Mouse (Mus musculus) MEL (cell line): ENCODE results near the gene Hist1h2br. TPM values are rescaled to one million over a fixed set of nuclear protein-coding genes. Genes with fewer than 3 reads are reported as not detected.
"Not testable (repeated sequence)": the region's sequence is repeated elsewhere in the genome, so short reads cannot be mapped to it uniquely, and the experiment has no call there.

Experiments
- DNase-seq: peaks from one replicate; pipeline ENCODE4 v3.0.0; 2011; ENCODE audit warnings: low read depth, low spot score
- H3K27ac ChIP-seq: 2 replicates; pipeline ENCODE4 v1.5.1; 2012; ENCODE audit warnings: low read depth, mild to moderate bottlenecking, control low read depth, low read length, moderate library complexity; ENCODE audit not compliant: control insufficient read depth
- H3K27me3 ChIP-seq, 2 experiments: fragments of 150-350 bp in 1 of 2; sonication (generic) in 1 of 2; 2 replicates each; pipeline ENCODE4 v1.6.1; 2012; ENCODE audit warnings: low read length in 2 of 2, mild to moderate bottlenecking in 2 of 2, improper control_type of control experiment in 1 of 2, moderate library complexity in 1 of 2; ENCODE audit not compliant: insufficient read depth in 2 of 2, control insufficient read depth in 1 of 2
- H3K36me3 ChIP-seq, 2 experiments: 2 replicates each; pipeline ENCODE4 v1.6.1; 2012 to 2014; ENCODE audit warnings: low read length in 2 of 2, improper control_type of control experiment in 1 of 2, inconsistent platforms in 1 of 2, mild to moderate bottlenecking in 1 of 2; ENCODE audit not compliant: insufficient read depth in 2 of 2, control insufficient read depth in 1 of 2
- H3K4me1 ChIP-seq, 2 experiments: fragments of 150-350 bp in 1 of 2; sonication (generic) in 1 of 2; 2 replicates each; pipeline ENCODE4 v1.6.1; 2012; ENCODE audit warnings: low read length in 2 of 2, improper control_type of control experiment in 1 of 2, mild to moderate bottlenecking in 1 of 2; ENCODE audit not compliant: insufficient read depth in 2 of 2, control insufficient read depth in 1 of 2
- H3K4me3 ChIP-seq, 2 experiments: fragments of 150-350 bp in 1 of 2; sonication (generic) in 1 of 2; 2 replicates each; pipeline ENCODE4 v1.5.1; 2012; ENCODE audit warnings: low read depth in 2 of 2, low read length in 2 of 2, mild to moderate bottlenecking in 2 of 2, moderate library complexity in 2 of 2, control low read depth in 1 of 2, improper control_type of control experiment in 1 of 2; ENCODE audit not compliant: control insufficient read depth in 1 of 2, insufficient read depth in 1 of 2
- H3K79me2 ChIP-seq: 2 replicates; pipeline ENCODE4 v1.6.1; 2012; ENCODE audit warnings: mild to moderate bottlenecking, low read length, moderate library complexity; ENCODE audit not compliant: control insufficient read depth, poor library complexity, insufficient read depth
- H3K9ac ChIP-seq: 2 replicates; pipeline ENCODE4 v1.6.1; 2012; ENCODE audit warnings: low read depth, mild to moderate bottlenecking, control low read depth, low read length, moderate library complexity; ENCODE audit not compliant: control insufficient read depth, poor library complexity, severe bottlenecking
- H3K9me3 ChIP-seq: fragments of 150-350 bp; sonication (generic); replicated peaks from 2 replicates; pipeline ENCODE4 v1.6.1; 2012; ENCODE audit warnings: mild to moderate bottlenecking, low read length, improper control_type of control experiment, moderate library complexity; ENCODE audit not compliant: insufficient read depth
- BHLHE40 ChIP-seq: IDR thresholded peaks from 2 replicates; pipeline ENCODE4 v1.6.1; 2012; ENCODE audit warnings: low read depth, mild to moderate bottlenecking, inconsistent platforms, low read length, improper control_type of control experiment, borderline replicate concordance
- CHD1 ChIP-seq: IDR thresholded peaks from 2 replicates; pipeline ENCODE4 v1.6.1; 2012; ENCODE audit warnings: low read depth, mild to moderate bottlenecking, inconsistent platforms, low read length, improper control_type of control experiment
- E2F4 ChIP-seq: IDR thresholded peaks from 2 replicates; pipeline ENCODE4 v1.6.1; 2011; ENCODE audit warnings: low read depth, low read length, improper control_type of control experiment, borderline replicate concordance
- JUND ChIP-seq: IDR thresholded peaks from 2 replicates; pipeline ENCODE4 v1.6.1; 2011; ENCODE audit warnings: low read depth, mild to moderate bottlenecking, improper control_type of control experiment, low read length
- KAT2A ChIP-seq: conservative IDR thresholded peaks from 2 replicates; pipeline ENCODE4 v1.6.1; 2012; ENCODE audit warnings: low read depth, low read length, improper control_type of control experiment, inconsistent platforms
- MAX ChIP-seq: IDR thresholded peaks from 2 replicates; pipeline ENCODE4 v1.6.1; 2011; ENCODE audit warnings: low read length, improper control_type of control experiment
- MAZ ChIP-seq: IDR thresholded peaks from 2 replicates; pipeline ENCODE4 v1.6.1; 2012; ENCODE audit warnings: low read depth, mild to moderate bottlenecking, inconsistent platforms, low read length, improper control_type of control experiment
- NELFE ChIP-seq: IDR thresholded peaks from 2 replicates; pipeline ENCODE4 v1.6.1; 2011; ENCODE audit warnings: low read depth, low read length, improper control_type of control experiment
- POLR2AphosphoS2 ChIP-seq: IDR thresholded peaks from 2 replicates; pipeline ENCODE4 v1.6.1; 2011; ENCODE audit warnings: low read length, improper control_type of control experiment
- POLR2AphosphoS5 ChIP-seq: IDR thresholded peaks from 2 replicates; pipeline ENCODE4 v1.6.1; 2012; ENCODE audit warnings: low read depth, borderline replicate concordance, mild to moderate bottlenecking, inconsistent platforms, low read length, moderate library complexity, mixed read lengths
- RAD21 ChIP-seq: IDR thresholded peaks from 2 replicates; pipeline ENCODE4 v1.6.1; 2011; ENCODE audit warnings: mild to moderate bottlenecking, low read depth, low read length, improper control_type of control experiment
- TBP ChIP-seq: IDR thresholded peaks from 2 replicates; pipeline ENCODE4 v1.8.0; 2011; ENCODE audit warnings: low read depth, low read length, improper control_type of control experiment
- TCF12 ChIP-seq: IDR thresholded peaks from 2 replicates; pipeline ENCODE4 v1.6.1; 2014; ENCODE audit warnings: low read depth, mild to moderate bottlenecking, inconsistent platforms, low read length, improper control_type of control experiment, moderate library complexity
- UBTF ChIP-seq: IDR thresholded peaks from 2 replicates; pipeline ENCODE4 v1.6.1; 2012; ENCODE audit warnings: low read depth, mild to moderate bottlenecking, inconsistent platforms, low read length, improper control_type of control experiment, moderate library complexity, borderline replicate concordance; ENCODE audit not compliant: insufficient read depth
- ZKSCAN1 ChIP-seq: IDR thresholded peaks from 2 replicates; pipeline ENCODE4 v1.6.1; 2012; ENCODE audit warnings: low read depth, mild to moderate bottlenecking, inconsistent platforms, low read length, improper control_type of control experiment, moderate library complexity
- polyA plus RNA-seq, 2 experiments: library from polyadenylated mRNA; stranded (reverse) in 1 of 2; unstranded in 1 of 2; fragments of >175 nt in 1 of 2; fragments of >200 nt in 1 of 2; gene quantifications; 2 replicates each; pipeline versions ENCODE4 v1.2.1 to v1.2.4; 2012; ENCODE audit warnings: low replicate concordance in 2 of 2, low read depth in 1 of 2; ENCODE audit not compliant: insufficient read length in 2 of 2, insufficient read depth in 1 of 2, missing spikeins in 1 of 2
- total RNA-seq: library from RNA; depleted of rRNA; stranded (reverse); fragments of 300-350 nt; gene quantifications from 2 replicates; pipeline ENCODE4 v1.2.3, GENCODE M21; 2012

Hist1h2br gene
- total and polyA plus RNA-seq, 3 experiments, result 6.0 to 2,013 TPM; not detected in 1

- TF ChIP-seq NELFE, result no peak
- no peak for TF ChIP-seq E2F4
- no peak for TF ChIP-seq MAZ
- TF ChIP-seq CHD1, result no peak
- no peak for TF ChIP-seq POLR2AphosphoS5
- TF ChIP-seq TCF12, result no peak
- TF ChIP-seq KAT2A, result no peak
- TF ChIP-seq JUND, result no peak
- no peak for TF ChIP-seq UBTF
- TF ChIP-seq POLR2AphosphoS2, result no peak
- TF ChIP-seq BHLHE40, result no peak
- TF ChIP-seq RAD21, result no peak
- no peak for TF ChIP-seq ZKSCAN1
- Histone ChIP-seq H3K9ac (peak overlapping the region; percentile 61), H3K9me3 (no peaks in the 10 kb centered on the region), H3K4me1 (peaks cover 4 to 9% of the 10 kb centered on the region in 2 experiments), H3K79me2 (no peaks in the 10 kb centered on the region), H3K27me3 (no peaks in the 10 kb centered on the region), H3K36me3 (peaks cover 0 to 21% of the 10 kb centered on the region in 2 experiments; a peak in 2 of 4 replicates), H3K4me3 (peak overlapping the region; percentile 31 to 38), H3K27ac (no peak overlapping the region)
- DNase-seq, result peak; percentile 54
These were observed 42.8 kb upstream of the Hist1h2br start for GRCm38 (mm10) chr13:21790601-21791283.

- no peak for TF ChIP-seq MAX
- TF ChIP-seq TBP, result peak; percentile 91
- TF ChIP-seq TCF12, result no peak
- no peak for TF ChIP-seq CHD1
- H3K36me3 ChIP-seq, result peaks cover 0 to 2% of the 10 kb centered on the region in 2 experiments; a peak in 2 of 4 replicates
- no peaks in the 10 kb centered on the region for H3K79me2 ChIP-seq
- no peak for DNase-seq
- H3K4me1 ChIP-seq, result peaks cover 0 to 6% of the 10 kb centered on the region in 2 experiments; a peak in 3 of 4 replicates
- no peak overlapping the region for H3K4me3 ChIP-seq
- H3K9me3 ChIP-seq, result no peaks in the 10 kb centered on the region
- no peaks in the 10 kb centered on the region for H3K27me3 ChIP-seq
- no peak overlapping the region for H3K9ac ChIP-seq
- H3K27ac ChIP-seq, result no peak overlapping the region
These were observed 38.0 kb upstream of the Hist1h2br start for GRCm38 (mm10) chr13:21795584-21795983.

- not testable (repeated sequence) for H3K9me3 ChIP-seq, H3K27ac ChIP-seq, H3K36me3 ChIP-seq, H3K79me2 ChIP-seq, H3K27me3 ChIP-seq, H3K4me1 ChIP-seq, DNase-seq, H3K9ac ChIP-seq, H3K4me3 ChIP-seq
These were observed 36.4 kb upstream of the Hist1h2br start for GRCm38 (mm10) chr13:21797163-21797562.

- H3K9me3 ChIP-seq, H3K27me3 ChIP-seq, DNase-seq, H3K36me3 ChIP-seq, H3K79me2 ChIP-seq, H3K4me1 ChIP-seq, H3K4me3 ChIP-seq, H3K27ac ChIP-seq, H3K9ac ChIP-seq: not testable (repeated sequence)
These were observed 30.5 kb upstream of the Hist1h2br start for GRCm38 (mm10) chr13:21803058-21803457.

- H3K4me3 ChIP-seq, H3K27me3 ChIP-seq, H3K27ac ChIP-seq, H3K79me2 ChIP-seq, H3K9ac ChIP-seq, H3K36me3 ChIP-seq, H3K4me1 ChIP-seq, H3K9me3 ChIP-seq, DNase-seq: not testable (repeated sequence)
These were observed 23.5 kb upstream of the Hist1h2br start, which contains the start of the genes Hist1h2bq and Hist1h2ao for GRCm38 (mm10) chr13:21810073-21810472. Gene Hist1h2bq (minus strand): TSS chr13:21810197. Gene Hist1h2ao (plus strand): TSS chr13:21810465.
